Mouse (Mus musculus) myocyte (in vitro differentiated cells): ENCODE data around the gene 4930426L09Rik.

Source experiments
- CEBPB ChIP-seq: IDR thresholded peaks from 2 replicates; pipeline ENCODE4 v1.6.1; 2011; ENCODE audit warnings: mild to moderate bottlenecking, moderate library complexity; ENCODE audit not compliant: poor library complexity, insufficient read depth, severe bottlenecking
- E2F4 ChIP-seq: IDR thresholded peaks from one replicate; pipeline ENCODE4 v1.6.1; 2011; ENCODE audit warnings: mild to moderate bottlenecking, control low read depth, moderate library complexity; ENCODE audit not compliant: insufficient read depth
- MAX ChIP-seq: IDR thresholded peaks from one replicate; pipeline ENCODE4 v1.6.1; 2011; ENCODE audit warnings: low read depth, mild to moderate bottlenecking, control low read depth
- MYOD1 ChIP-seq, 3 experiments: IDR thresholded peaks; one replicate each; pipeline ENCODE4 v1.6.1; 2011; ENCODE audit warnings: control low read depth in 2 of 3, low read depth in 2 of 3, mild to moderate bottlenecking in 2 of 3, moderate library complexity in 1 of 3; ENCODE audit not compliant: insufficient read length in 2 of 3, control insufficient read depth in 1 of 3
- MYOG ChIP-seq, 3 experiments: IDR thresholded peaks; one replicate each; pipeline ENCODE4 v1.6.1; 2011; ENCODE audit warnings: control low read depth in 2 of 3, low read depth in 2 of 3, mild to moderate bottlenecking in 2 of 3; ENCODE audit not compliant: insufficient read length in 2 of 3, control insufficient read depth in 1 of 3, insufficient read depth in 1 of 3
- POLR2A ChIP-seq: IDR thresholded peaks from one replicate; pipeline ENCODE4 v1.6.1; 2011; ENCODE audit warnings: low read depth, mild to moderate bottlenecking, control low read depth, moderate library complexity; ENCODE audit not compliant: insufficient read length
- POLR2AphosphoS2 ChIP-seq: IDR thresholded peaks from one replicate; pipeline ENCODE4 v1.6.1; 2011; ENCODE audit warnings: low read depth, control low read depth; ENCODE audit not compliant: insufficient read length
- REST ChIP-seq: IDR thresholded peaks from one replicate; pipeline ENCODE4 v1.6.1; 2011; ENCODE audit warnings: mild to moderate bottlenecking, control low read depth, moderate library complexity; ENCODE audit not compliant: insufficient read depth, insufficient read length
- SRF ChIP-seq: IDR thresholded peaks from one replicate; pipeline ENCODE4 v1.6.1; 2011; ENCODE audit warnings: low read depth; ENCODE audit not compliant: control insufficient read depth, insufficient read length
- TCF12 ChIP-seq: IDR thresholded peaks from one replicate; pipeline ENCODE4 v1.6.1; 2011; ENCODE audit warnings: mild to moderate bottlenecking, control low read depth; ENCODE audit not compliant: poor library complexity, insufficient read depth, severe bottlenecking
- TCF3 ChIP-seq: IDR thresholded peaks from one replicate; pipeline ENCODE4 v1.6.1; 2011; ENCODE audit warnings: low read depth, control low read depth; ENCODE audit not compliant: insufficient read length
- USF1 ChIP-seq: IDR thresholded peaks from one replicate; pipeline ENCODE4 v1.6.1; 2011; ENCODE audit warnings: low read depth, mild to moderate bottlenecking, control low read depth, moderate library complexity

DNA sequence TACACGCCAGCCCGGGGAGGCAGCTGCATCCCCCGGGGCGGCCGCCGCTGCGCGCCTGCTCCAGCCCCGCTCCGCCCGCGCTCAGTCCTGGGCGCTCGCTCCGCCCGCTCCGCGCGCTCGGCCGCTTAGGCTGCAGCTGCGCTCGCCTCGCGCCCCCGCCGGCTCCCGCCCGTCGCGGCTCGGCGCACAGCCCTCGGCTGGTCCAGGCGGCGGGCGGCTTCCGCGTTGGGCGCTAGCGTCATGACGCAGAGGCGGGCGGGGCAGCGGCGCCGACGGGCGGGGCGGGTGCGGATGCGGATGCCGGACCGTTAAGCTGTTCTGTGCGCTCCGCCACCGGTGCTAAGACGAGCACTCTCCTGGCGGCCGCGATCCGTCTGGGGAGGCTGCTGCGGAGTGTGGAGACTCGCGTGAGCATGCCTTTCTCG, at the start of gene 4930426L09Rik, which contains the start of gene Pip4k2a:
- no peak for TF ChIP-seq USF1
- TF ChIP-seq POLR2A: peak; percentile 94
- no peak for TF ChIP-seq TCF12
- peak in 2 of 3 experiments; percentile 64 to 86 for TF ChIP-seq MYOD1 (IDR thresholded peaks at IDR 0.05; ENCODE audit: control insufficient read depth in 1 of 3, insufficient read length in 2 of 3, low read depth in 2 of 3)
- no peak for TF ChIP-seq SRF
- no peak for TF ChIP-seq REST
- no peak for TF ChIP-seq CEBPB
- no peak for TF ChIP-seq E2F4
- peak; percentile 92 for TF ChIP-seq POLR2AphosphoS2
- TF ChIP-seq MYOG (IDR thresholded peaks at IDR 0.05; ENCODE audit: control insufficient read depth in 1 of 3, insufficient read depth in 1 of 3, insufficient read length in 2 of 3, low read depth in 2 of 3): peak; percentile 3 to 87 (median 52)
- TF ChIP-seq TCF3: peak; percentile 28
- no peak for TF ChIP-seq MAX
